Mouse (Mus musculus): ENCODE results near the gene Insc. TPM values are rescaled to one million over a fixed set of nuclear protein-coding genes. Genes with fewer than 3 reads are reported as not detected.

Gene Insc
- polyA plus RNA-seq, 1 experiment from 2014 or later = 0.74 TPM

- H3K27ac ChIP-seq = no peak overlapping the region
- H3K9ac ChIP-seq = no peak overlapping the region
- H3K9me3 ChIP-seq = no peaks in the 10 kb centered on the region
- no peak overlapping the region for H3K4me2 ChIP-seq
- H3K4me1 ChIP-seq = no peaks in the 10 kb centered on the region
- no peak for ATAC-seq (ENCODE audit: low FRiP score)
- 91% methylated on average over 4 of the region's 4 CpGs for WGBS
- H3K4me3 ChIP-seq (replicated peaks) = no peak overlapping the region
- no peaks in the 10 kb centered on the region for H3K36me3 ChIP-seq (replicated peaks)
- no peaks in the 10 kb centered on the region for H3K27me3 ChIP-seq
Measured at GRCm38 (mm10) chr7:114769041-114769440, 25.5 kb downstream of the Insc start.

- no peak overlapping the region for H3K27ac ChIP-seq
- H3K36me3 ChIP-seq (replicated peaks) = no peaks in the 10 kb centered on the region
- H3K4me3 ChIP-seq (replicated peaks) = no peak overlapping the region
- 97% methylated on average over 3 of the region's 3 CpGs for WGBS
- H3K9me3 ChIP-seq = no peaks in the 10 kb centered on the region
- H3K27me3 ChIP-seq = no peaks in the 10 kb centered on the region
- no peak overlapping the region for H3K9ac ChIP-seq
- no peak overlapping the region for H3K4me2 ChIP-seq
- no peaks in the 10 kb centered on the region for H3K4me1 ChIP-seq
- no peak for ATAC-seq (ENCODE audit: low FRiP score)
Measured at GRCm38 (mm10) chr7:114770586-114770985, 27.1 kb downstream of the Insc start.

- Histone ChIP-seq H3K27me3 (no peaks in the 10 kb centered on the region), H3K4me3 (replicated peaks) (no peak overlapping the region), H3K4me1 (no peaks in the 10 kb centered on the region), H3K9me3 (no peaks in the 10 kb centered on the region), H3K36me3 (replicated peaks) (no peaks in the 10 kb centered on the region), H3K4me2 (no peak overlapping the region), H3K27ac (no peak overlapping the region), H3K9ac (no peak overlapping the region)
- 78% methylated on average over 7 of the region's 7 CpGs for WGBS
- ATAC-seq (ENCODE audit: low FRiP score) = no peak
Measured at GRCm38 (mm10) chr7:114771801-114772200, 28.3 kb downstream of the Insc start.

- no peaks in the 10 kb centered on the region for H3K9me3 ChIP-seq
- 68% methylated on average over 4 of the region's 4 CpGs for WGBS
- no peak for ATAC-seq (ENCODE audit: low FRiP score)
- no peaks in the 10 kb centered on the region for H3K27me3 ChIP-seq
- no peak overlapping the region for H3K27ac ChIP-seq
- no peak overlapping the region for H3K4me2 ChIP-seq
- H3K36me3 ChIP-seq (replicated peaks) = no peaks in the 10 kb centered on the region
- no peak overlapping the region for H3K4me3 ChIP-seq (replicated peaks)
- no peak overlapping the region for H3K9ac ChIP-seq
- no peaks in the 10 kb centered on the region for H3K4me1 ChIP-seq
Measured at GRCm38 (mm10) chr7:114773781-114774180, 30.3 kb downstream of the Insc start.

GRCm38 (mm10) chr7:114775856-114776255 is 32.4 kb downstream of the Insc start:
- Histone ChIP-seq H3K9me3 (no peaks in the 10 kb centered on the region), H3K36me3 (replicated peaks) (no peaks in the 10 kb centered on the region), H3K27ac (no peak overlapping the region), H3K9ac (no peak overlapping the region), H3K4me3 (replicated peaks) (no peak overlapping the region), H3K4me1 (no peaks in the 10 kb centered on the region; the same call in 1 of the 2 replicates), H3K4me2 (no peak overlapping the region), H3K27me3 (no peaks in the 10 kb centered on the region)
- WGBS = 70% methylated on average over 2 of the region's 2 CpGs
- no peak for ATAC-seq (ENCODE audit: low FRiP score)

GRCm38 (mm10) chr7:114778156-114778770 is 34.8 kb downstream of the Insc start:
- H3K4me2 ChIP-seq = no peak overlapping the region
- H3K27ac ChIP-seq = no peak overlapping the region
- ATAC-seq (ENCODE audit: low FRiP score) = no peak
- H3K36me3 ChIP-seq (replicated peaks) = no peaks in the 10 kb centered on the region
- WGBS = 83% methylated on average over 7 of the region's 7 CpGs
- no peak overlapping the region for H3K4me3 ChIP-seq (replicated peaks)
- H3K4me1 ChIP-seq = no peaks in the 10 kb centered on the region; the same call in 1 of the 2 replicates
- no peaks in the 10 kb centered on the region for H3K27me3 ChIP-seq
- no peak overlapping the region for H3K9ac ChIP-seq
- H3K9me3 ChIP-seq = no peaks in the 10 kb centered on the region

- Histone ChIP-seq H3K27ac (no peak overlapping the region), H3K4me2 (no peak overlapping the region), H3K27me3 (no peaks in the 10 kb centered on the region), H3K4me1 (no peaks in the 10 kb centered on the region; the same call in 1 of the 2 replicates), H3K9me3 (no peaks in the 10 kb centered on the region), H3K4me3 (replicated peaks) (no peak overlapping the region), H3K36me3 (replicated peaks) (no peaks in the 10 kb centered on the region), H3K9ac (no peak overlapping the region)
- WGBS = 64% methylated on average over 8 of the region's 8 CpGs
- ATAC-seq (ENCODE audit: low FRiP score) = no peak
Measured at GRCm38 (mm10) chr7:114779056-114779660, 35.7 kb downstream of the Insc start.

GRCm38 (mm10) chr7:114783291-114783690 is 39.8 kb downstream of the Insc start:
- no peak overlapping the region for H3K4me3 ChIP-seq (replicated peaks)
- no peaks in the 10 kb centered on the region for H3K27me3 ChIP-seq
- H3K4me2 ChIP-seq = no peak overlapping the region
- H3K9me3 ChIP-seq = no peaks in the 10 kb centered on the region
- 76% methylated on average over 3 of the region's 3 CpGs for WGBS
- H3K36me3 ChIP-seq (replicated peaks) = no peaks in the 10 kb centered on the region
- no peaks in the 10 kb centered on the region; the same call in 1 of the 2 replicates for H3K4me1 ChIP-seq
- no peak for ATAC-seq (ENCODE audit: low FRiP score)
- H3K27ac ChIP-seq = no peak overlapping the region
- no peak overlapping the region for H3K9ac ChIP-seq

- Histone ChIP-seq H3K9me3 (no peaks in the 10 kb centered on the region), H3K9ac (no peak overlapping the region), H3K4me3 (replicated peaks) (no peak overlapping the region), H3K27ac (no peak overlapping the region), H3K27me3 (no peaks in the 10 kb centered on the region), H3K36me3 (replicated peaks) (no peaks in the 10 kb centered on the region), H3K4me2 (no peak overlapping the region), H3K4me1 (no peaks in the 10 kb centered on the region)
- WGBS = 89% methylated on average over 10 of the region's 10 CpGs
- no peak for ATAC-seq (ENCODE audit: low FRiP score)
Measured at GRCm38 (mm10) chr7:114791087-114791486, 47.6 kb downstream of the Insc start.

GRCm38 (mm10) chr7:114792026-114792425 is 48.5 kb downstream of the Insc start:
- Histone ChIP-seq H3K9me3 (no peaks in the 10 kb centered on the region), H3K9ac (no peak overlapping the region), H3K4me1 (no peaks in the 10 kb centered on the region), H3K27me3 (no peaks in the 10 kb centered on the region), H3K36me3 (replicated peaks) (no peaks in the 10 kb centered on the region), H3K4me2 (no peak overlapping the region), H3K4me3 (replicated peaks) (no peak overlapping the region), H3K27ac (no peak overlapping the region)
- 91% methylated on average over 6 of the region's 6 CpGs for WGBS
- ATAC-seq (ENCODE audit: low FRiP score) = no peak

- H3K27ac ChIP-seq = no peak overlapping the region
- H3K27me3 ChIP-seq = no peaks in the 10 kb centered on the region
- ATAC-seq (ENCODE audit: low FRiP score) = no peak
- no peak overlapping the region for H3K4me2 ChIP-seq
- no peaks in the 10 kb centered on the region for H3K36me3 ChIP-seq (replicated peaks)
- H3K9ac ChIP-seq = no peak overlapping the region
- H3K4me3 ChIP-seq (replicated peaks) = no peak overlapping the region
- no peaks in the 10 kb centered on the region for H3K9me3 ChIP-seq
- WGBS = 88% methylated on average over 2 of the region's 2 CpGs
- H3K4me1 ChIP-seq = no peaks in the 10 kb centered on the region
Measured at GRCm38 (mm10) chr7:114794400-114794799, 50.9 kb downstream of the Insc start.

GRCm38 (mm10) chr7:114802576-114802975 is 59.1 kb downstream of the Insc start:
- 74% methylated on average over 8 of the region's 8 CpGs for WGBS
- Histone ChIP-seq H3K27ac (no peak overlapping the region), H3K27me3 (no peaks in the 10 kb centered on the region), H3K9ac (no peak overlapping the region), H3K4me3 (replicated peaks) (no peak overlapping the region), H3K4me1 (no peaks in the 10 kb centered on the region), H3K36me3 (replicated peaks) (no peaks in the 10 kb centered on the region), H3K4me2 (no peak overlapping the region), H3K9me3 (no peaks in the 10 kb centered on the region)
- ATAC-seq (ENCODE audit: low FRiP score) = no peak

- no peaks in the 10 kb centered on the region for H3K27me3 ChIP-seq
- H3K9me3 ChIP-seq = no peaks in the 10 kb centered on the region
- H3K36me3 ChIP-seq (replicated peaks) = no peaks in the 10 kb centered on the region
- no peak overlapping the region for H3K27ac ChIP-seq
- no peak overlapping the region for H3K9ac ChIP-seq
- no peak overlapping the region for H3K4me2 ChIP-seq
- ATAC-seq (ENCODE audit: low FRiP score) = no peak
- H3K4me3 ChIP-seq (replicated peaks) = no peak overlapping the region
- H3K4me1 ChIP-seq = no peaks in the 10 kb centered on the region
- 96% methylated on average over 2 of the region's 2 CpGs for WGBS
Measured at GRCm38 (mm10) chr7:114805311-114805710, 61.8 kb downstream of the Insc start.

Measured in forebrain, embryonic 12.5 days (tissue).